Mouse (Mus musculus): ENCODE data around the gene Stat5a. TPM values are rescaled to one million over a fixed set of nuclear protein-coding genes. Genes with fewer than 3 reads are reported as not detected.
A peak's percentile ranks its signal among the peaks of the same experiment; 100 is the strongest.

Stat5a gene
- total and polyA plus RNA-seq, 3 experiments, result 106 to 162 (median 157) TPM

DNA sequence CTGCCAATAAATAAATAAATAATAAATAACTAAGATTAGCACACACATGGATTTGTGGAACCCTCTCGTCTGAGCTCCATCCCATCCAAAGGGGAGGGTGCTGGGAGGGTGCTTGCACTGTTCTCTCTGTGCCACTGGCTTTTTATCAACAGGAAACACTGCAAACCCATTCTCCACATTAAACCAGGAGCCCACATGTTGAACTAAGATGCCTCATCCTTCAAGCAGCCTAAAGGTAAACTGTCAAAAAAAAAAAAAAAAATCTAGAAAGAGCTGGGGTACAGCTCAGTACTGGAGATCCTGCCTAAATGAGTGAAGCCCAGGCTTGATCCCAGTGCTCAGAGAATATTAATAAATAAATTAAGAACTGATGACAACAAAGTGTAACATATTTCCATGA, 46.8 kb downstream of the Stat5a start:
- peak overlapping the region; percentile 30; the same call in 1 of the 2 replicates for H3K4me3 ChIP-seq (ENCODE audit: low read depth, low read length)
- TF ChIP-seq GATA2 (IDR thresholded peaks at IDR 0.05; ENCODE audit: borderline replicate concordance, low read depth, low read length) (no peak), CTCF (IDR thresholded peaks at IDR 0.05; ENCODE audit: low read depth, low read length) (no peak), GATA1 (IDR thresholded peaks at IDR 0.05; ENCODE audit: borderline replicate concordance, low read length) (no peak), TAL1 (conservative IDR thresholded peaks at IDR 0.05; ENCODE audit: low read depth, low read length) (no peak), POLR2AphosphoS5 (IDR thresholded peaks at IDR 0.05; ENCODE audit: insufficient replicate concordance, low read depth, low read length) (no peak)
- DNase-seq (ENCODE audit: low spot score), result no peak
- no peaks in the 10 kb centered on the region for H3K9me3 ChIP-seq (replicated peaks)
- peaks cover 90% of the 10 kb centered on the region for H3K36me3 ChIP-seq (replicated peaks)
- peaks cover 38% of the 10 kb centered on the region for H3K4me1 ChIP-seq (ENCODE audit: insufficient read depth, low read depth, low read length)
- no peaks in the 10 kb centered on the region for H3K27me3 ChIP-seq (ENCODE audit: insufficient read depth, low read length)
- ATAC-seq (ENCODE audit: extremely low read depth, insufficient number of reproducible peaks, low FRiP score, poor library complexity, severe bottlenecking), result no peak

- ATAC-seq (ENCODE audit: extremely low read depth, insufficient number of reproducible peaks, low FRiP score, poor library complexity, severe bottlenecking) (no peak), DNase-seq (ENCODE audit: low spot score) (no peak)
- H3K4me3 ChIP-seq (ENCODE audit: low read depth, low read length), result no peak overlapping the region
- H3K36me3 ChIP-seq (replicated peaks), result peaks cover 90% of the 10 kb centered on the region
- no peaks in the 10 kb centered on the region for H3K27me3 ChIP-seq (ENCODE audit: insufficient read depth, low read length)
- H3K9me3 ChIP-seq (replicated peaks), result no peaks in the 10 kb centered on the region
- TF ChIP-seq GATA2 (IDR thresholded peaks at IDR 0.05; ENCODE audit: borderline replicate concordance, low read depth, low read length) (no peak), CTCF (IDR thresholded peaks at IDR 0.05; ENCODE audit: low read depth, low read length) (no peak), TAL1 (conservative IDR thresholded peaks at IDR 0.05; ENCODE audit: low read depth, low read length) (no peak), POLR2AphosphoS5 (IDR thresholded peaks at IDR 0.05; ENCODE audit: insufficient replicate concordance, low read depth, low read length) (no peak), GATA1 (IDR thresholded peaks at IDR 0.05; ENCODE audit: borderline replicate concordance, low read length) (no peak)
- peaks cover 38% of the 10 kb centered on the region for H3K4me1 ChIP-seq (ENCODE audit: insufficient read depth, low read depth, low read length)
Observed at GRCm38 (mm10) chr11:100906885-100907284, 47.7 kb downstream of the Stat5a start.

DNA sequence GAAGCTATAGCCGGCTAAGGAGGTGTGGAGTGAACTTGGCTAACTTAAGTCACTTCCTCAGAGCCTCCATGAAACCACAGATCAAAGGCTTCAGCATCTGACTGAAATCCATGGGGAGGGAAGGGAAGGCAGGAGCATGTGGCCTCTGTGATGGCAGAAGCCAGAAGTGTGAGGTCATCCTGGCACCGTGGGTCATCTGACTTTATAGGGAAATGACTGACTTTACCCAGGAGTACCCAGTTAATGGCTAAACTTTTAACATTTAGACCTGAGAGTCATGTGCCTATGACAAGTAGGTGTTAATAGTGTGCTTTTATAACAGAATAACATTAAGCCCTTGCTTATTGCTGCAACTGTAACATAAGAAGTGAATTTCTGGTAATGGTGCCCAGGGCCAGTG, 49.0 kb downstream of the Stat5a start:
- DNase-seq (ENCODE audit: low spot score) (no peak), ATAC-seq (ENCODE audit: extremely low read depth, insufficient number of reproducible peaks, low FRiP score, poor library complexity, severe bottlenecking) (no peak)
- Histone ChIP-seq H3K36me3 (replicated peaks) (peaks cover 92% of the 10 kb centered on the region), H3K9me3 (replicated peaks) (no peaks in the 10 kb centered on the region), H3K4me3 (ENCODE audit: low read depth, low read length) (no peak overlapping the region), H3K4me1 (ENCODE audit: insufficient read depth, low read depth, low read length) (peaks cover 42% of the 10 kb centered on the region), H3K27me3 (ENCODE audit: insufficient read depth, low read length) (no peaks in the 10 kb centered on the region)
- TF ChIP-seq CTCF (IDR thresholded peaks at IDR 0.05; ENCODE audit: low read depth, low read length), result no peak
- no peak for TF ChIP-seq TAL1 (conservative IDR thresholded peaks at IDR 0.05; ENCODE audit: low read depth, low read length)
- no peak for TF ChIP-seq POLR2AphosphoS5 (IDR thresholded peaks at IDR 0.05; ENCODE audit: insufficient replicate concordance, low read depth, low read length)
- TF ChIP-seq GATA1 (IDR thresholded peaks at IDR 0.05; ENCODE audit: borderline replicate concordance, low read length), result no peak
- no peak for TF ChIP-seq GATA2 (IDR thresholded peaks at IDR 0.05; ENCODE audit: borderline replicate concordance, low read depth, low read length)

GRCm38 (mm10) chr11:100908567-100908966, 49.4 kb downstream of the Stat5a start:
- DNase-seq (ENCODE audit: low spot score) (no peak), ATAC-seq (ENCODE audit: extremely low read depth, insufficient number of reproducible peaks, low FRiP score, poor library complexity, severe bottlenecking) (no peak)

GRCm38 (mm10) chr11:100912401-100913155, 53.4 kb downstream of the Stat5a start:
- TF ChIP-seq POLR2AphosphoS5 (IDR thresholded peaks at IDR 0.05; ENCODE audit: insufficient replicate concordance, low read depth, low read length) (no peak), GATA1 (IDR thresholded peaks at IDR 0.05; ENCODE audit: borderline replicate concordance, low read length) (no peak), CTCF (IDR thresholded peaks at IDR 0.05; ENCODE audit: low read depth, low read length) (no peak), GATA2 (IDR thresholded peaks at IDR 0.05; ENCODE audit: borderline replicate concordance, low read depth, low read length) (no peak), TAL1 (conservative IDR thresholded peaks at IDR 0.05; ENCODE audit: low read depth, low read length) (no peak)
- Histone ChIP-seq H3K4me3 (ENCODE audit: low read depth, low read length) (no peak overlapping the region), H3K4me1 (ENCODE audit: insufficient read depth, low read depth, low read length) (peaks cover 14% of the 10 kb centered on the region), H3K36me3 (replicated peaks) (peaks cover 88% of the 10 kb centered on the region), H3K9me3 (replicated peaks) (peaks cover 4% of the 10 kb centered on the region), H3K27me3 (ENCODE audit: insufficient read depth, low read length) (no peaks in the 10 kb centered on the region)
- ATAC-seq (ENCODE audit: extremely low read depth, insufficient number of reproducible peaks, low FRiP score, poor library complexity, severe bottlenecking), result no peak
- no peak for DNase-seq (ENCODE audit: low spot score)

More at GRCm38 (mm10) chr11:100908567-100908966, 49.4 kb downstream of the Stat5a start:
- no peaks in the 10 kb centered on the region for H3K27me3 ChIP-seq (ENCODE audit: insufficient read depth, low read length)
- H3K4me3 ChIP-seq (ENCODE audit: low read depth, low read length), result no peak overlapping the region
- peaks cover 91% of the 10 kb centered on the region for H3K36me3 ChIP-seq (replicated peaks)
- H3K9me3 ChIP-seq (replicated peaks), result no peaks in the 10 kb centered on the region
- H3K4me1 ChIP-seq (ENCODE audit: insufficient read depth, low read depth, low read length), result peaks cover 39% of the 10 kb centered on the region
- TF ChIP-seq POLR2AphosphoS5 (IDR thresholded peaks at IDR 0.05; ENCODE audit: insufficient replicate concordance, low read depth, low read length), result no peak
- no peak for TF ChIP-seq CTCF (IDR thresholded peaks at IDR 0.05; ENCODE audit: low read depth, low read length)

DNA sequence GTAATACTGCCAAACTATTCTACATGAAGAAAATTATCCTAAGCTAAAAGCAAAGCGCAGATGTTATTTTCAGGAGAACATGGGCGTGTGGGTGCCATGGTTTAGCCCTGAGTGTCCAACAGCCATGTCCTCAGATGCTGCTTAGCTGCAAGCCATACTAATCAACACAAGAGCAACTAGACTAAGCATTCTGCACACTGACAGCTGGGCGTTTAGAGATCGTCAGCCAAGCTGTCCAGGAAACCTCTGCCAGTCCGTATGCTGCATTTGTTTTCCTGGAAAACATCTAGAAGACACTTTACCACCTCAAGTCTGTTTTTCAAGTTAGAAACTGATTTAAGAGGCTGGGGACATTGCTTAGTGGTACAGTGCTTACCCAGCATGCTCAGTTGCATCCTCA, 55.3 kb downstream of the Stat5a start:
- Histone ChIP-seq H3K36me3 (replicated peaks) (peaks cover 90% of the 10 kb centered on the region), H3K27me3 (ENCODE audit: insufficient read depth, low read length) (no peaks in the 10 kb centered on the region), H3K4me1 (ENCODE audit: insufficient read depth, low read depth, low read length) (peaks cover 16% of the 10 kb centered on the region), H3K9me3 (replicated peaks) (peaks cover 4% of the 10 kb centered on the region), H3K4me3 (ENCODE audit: low read depth, low read length) (no peak overlapping the region)
- DNase-seq (ENCODE audit: low spot score) (no peak), ATAC-seq (ENCODE audit: extremely low read depth, insufficient number of reproducible peaks, low FRiP score, poor library complexity, severe bottlenecking) (no peak)
- no peak for TF ChIP-seq CTCF (IDR thresholded peaks at IDR 0.05; ENCODE audit: low read depth, low read length)
- no peak for TF ChIP-seq TAL1 (conservative IDR thresholded peaks at IDR 0.05; ENCODE audit: low read depth, low read length)
- TF ChIP-seq GATA1 (IDR thresholded peaks at IDR 0.05; ENCODE audit: borderline replicate concordance, low read length), result no peak
- no peak for TF ChIP-seq POLR2AphosphoS5 (IDR thresholded peaks at IDR 0.05; ENCODE audit: insufficient replicate concordance, low read depth, low read length)

Data from G1E (cell line).